Mouse (Mus musculus) liver, adult 2 months (tissue): ENCODE measurements around the gene Ntm. TPM values are rescaled to one million over a fixed set of nuclear protein-coding genes. Genes with fewer than 3 reads are reported as not detected.
A peak's percentile ranks its signal among the peaks of the same experiment; 100 is the strongest.

Experiments
- DNase-seq: peaks from one replicate; pipeline ENCODE4 v3.0.0-alpha.2; 2011; ENCODE audit warnings: low read depth, low spot score; ENCODE audit errors: extremely low read depth
- H3K27ac ChIP-seq: fragments of 200-500 bp; replicated peaks from 2 replicates; pipeline ENCODE4 v1.5.1; 2012; ENCODE audit warnings: low read depth, mild to moderate bottlenecking, control low read depth, inconsistent platforms, low read length; ENCODE audit not compliant: insufficient read depth
- H3K27me3 ChIP-seq: fragments of 200-500 bp; 2 replicates; pipeline ENCODE4 v1.6.1; 2012; ENCODE audit warnings: mild to moderate bottlenecking, moderate library complexity, low read length, inconsistent platforms; ENCODE audit not compliant: control insufficient read depth, insufficient read depth
- H3K36me3 ChIP-seq: fragments of 200-500 bp; 2 replicates; pipeline ENCODE4 v1.6.1; 2012; ENCODE audit warnings: low read length, inconsistent platforms; ENCODE audit not compliant: control insufficient read depth, insufficient read depth
- H3K4me1 ChIP-seq: fragments of 200-500 bp; 2 replicates; pipeline ENCODE4 v1.6.1; 2011; ENCODE audit warnings: low read length; ENCODE audit not compliant: control insufficient read depth, insufficient read depth
- H3K4me3 ChIP-seq: fragments of 200-500 bp; 2 replicates; pipeline ENCODE4 v1.5.1; 2011; ENCODE audit warnings: low read depth, mild to moderate bottlenecking, control low read depth, low read length, moderate library complexity; ENCODE audit not compliant: insufficient read depth
- H3K79me2 ChIP-seq: fragments of 200-500 bp; 2 replicates; pipeline ENCODE4 v1.6.1; 2012; ENCODE audit warnings: inconsistent platforms, mild to moderate bottlenecking, low read length, moderate library complexity; ENCODE audit not compliant: control insufficient read depth, insufficient read depth
- H3K9ac ChIP-seq: fragments of 200-500 bp; 2 replicates; pipeline ENCODE4 v1.6.1; 2012; ENCODE audit warnings: low read depth, mild to moderate bottlenecking, control low read depth, inconsistent platforms, low read length
- CTCF ChIP-seq: fragments of 200-500 bp; IDR thresholded peaks from 2 replicates; pipeline ENCODE4 v1.5.1; 2011; ENCODE audit warnings: low read depth, low read length, control low read depth
- POLR2A ChIP-seq: fragments of 200-500 bp; IDR thresholded peaks from 2 replicates; pipeline ENCODE4 v1.6.1; 2011; ENCODE audit warnings: low read length, control low read depth; ENCODE audit not compliant: insufficient read depth; ENCODE audit errors: extremely low read depth
- WGBS: fragments of 180-500 bp; shearing (Covaris S2); methylation state at CpG from one replicate; pipeline ENCODE4 v1.1.7; 2018; 5-methylcytosine and 5-hydroxymethylcytosine counted together
- polyA plus RNA-seq: library from polyadenylated mRNA; depleted of rRNA; stranded (reverse); fragments of >200 nt; gene quantifications from 2 replicates; pipeline ENCODE4 v1.2.3, GENCODE M21; 2012
- total RNA-seq: library from RNA; depleted of rRNA; stranded (reverse); fragments of >200 nt; gene quantifications from 2 replicates; pipeline ENCODE4 v1.2.3, GENCODE M21; 2014

The Ntm gene
- total and polyA plus RNA-seq, 2 experiments: 2.1 to 3.2 TPM

- no peaks in the 10 kb centered on the region for H3K79me2 ChIP-seq
- no peak overlapping the region for H3K9ac ChIP-seq
- no peaks in the 10 kb centered on the region for H3K27me3 ChIP-seq
- no peak overlapping the region for H3K4me3 ChIP-seq
- no peak for TF ChIP-seq POLR2A
- TF ChIP-seq CTCF: no peak
- no peak overlapping the region for H3K27ac ChIP-seq
- WGBS: 68% methylated on average over 9 of the region's 9 CpGs
- DNase-seq: no peak
- H3K36me3 ChIP-seq: no peaks in the 10 kb centered on the region
- no peaks in the 10 kb centered on the region for H3K4me1 ChIP-seq
Measured at GRCm38 (mm10) chr9:29738835-29739526, 224.0 kb downstream of the Ntm start.

DNA sequence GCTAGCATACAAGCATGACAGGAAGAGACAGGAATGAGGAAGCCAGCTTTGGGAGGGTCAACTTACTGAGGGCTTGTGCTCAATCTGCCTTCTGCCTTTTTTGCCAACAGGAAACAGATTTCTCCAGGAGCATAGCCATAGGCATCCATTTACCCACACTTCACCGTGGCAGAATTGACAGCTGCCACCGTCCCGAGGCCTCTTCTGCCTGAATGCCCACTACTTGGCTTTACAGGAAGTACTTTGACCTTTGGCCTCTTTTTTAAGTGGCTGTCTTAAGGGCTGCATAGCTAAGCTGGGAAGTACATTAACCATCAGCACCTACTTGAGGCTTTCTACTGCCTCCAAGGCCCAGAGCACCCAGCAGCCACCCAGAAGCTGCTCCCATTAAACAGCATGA is 226.9 kb downstream of the Ntm start:
- TF ChIP-seq POLR2A (no peak), CTCF (no peak)

GRCm38 (mm10) chr9:29732895-29733294 is 230.0 kb downstream of the Ntm start:
- Histone ChIP-seq H3K79me2 (no peaks in the 10 kb centered on the region), H3K4me1 (no peaks in the 10 kb centered on the region), H3K27ac (no peak overlapping the region), H3K27me3 (no peaks in the 10 kb centered on the region), H3K9ac (no peak overlapping the region), H3K36me3 (no peaks in the 10 kb centered on the region), H3K4me3 (no peak overlapping the region)
- 81% methylated on average over 3 of the region's 3 CpGs for WGBS
- TF ChIP-seq POLR2A (no peak), CTCF (no peak)
- DNase-seq: no peak

More for the DNA sequence above, 226.9 kb downstream of the Ntm start:
- Histone ChIP-seq H3K27me3 (no peaks in the 10 kb centered on the region), H3K4me1 (no peaks in the 10 kb centered on the region), H3K27ac (no peak overlapping the region), H3K4me3 (no peak overlapping the region), H3K36me3 (no peaks in the 10 kb centered on the region), H3K79me2 (no peaks in the 10 kb centered on the region), H3K9ac (no peak overlapping the region)
- DNase-seq: no peak
- WGBS: 44% methylated on average over 3 of the region's 3 CpGs

DNA sequence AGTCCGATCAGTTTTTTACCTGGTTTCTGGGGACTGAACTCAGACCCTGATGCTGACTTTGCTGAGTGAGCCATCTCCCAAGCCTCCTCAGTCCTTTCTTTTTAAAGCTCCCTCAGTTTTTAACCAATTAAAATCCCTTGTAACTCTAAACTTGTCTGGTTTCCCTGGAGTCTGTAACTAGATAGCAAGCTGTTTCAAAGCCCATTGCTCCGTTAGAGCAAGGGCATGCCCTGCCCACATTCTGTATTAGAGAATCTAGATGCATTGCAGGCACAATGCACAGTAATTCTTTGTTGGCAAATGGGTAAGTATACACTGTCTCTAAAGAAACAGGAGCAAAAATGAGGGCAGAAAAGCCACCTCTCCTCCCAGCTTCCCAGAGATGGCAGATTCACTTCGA is 231.3 kb downstream of the Ntm start:
- no peaks in the 10 kb centered on the region for H3K79me2 ChIP-seq
- no peaks in the 10 kb centered on the region for H3K27me3 ChIP-seq
- no peaks in the 10 kb centered on the region for H3K4me1 ChIP-seq
- no peak overlapping the region for H3K9ac ChIP-seq
- H3K36me3 ChIP-seq: no peaks in the 10 kb centered on the region
- H3K4me3 ChIP-seq: no peak overlapping the region
- DNase-seq: no peak
- WGBS: 68% methylated on average over 3 of the region's 3 CpGs
- H3K27ac ChIP-seq: no peak overlapping the region
- TF ChIP-seq POLR2A (no peak), CTCF (no peak)

- Histone ChIP-seq H3K27me3 (no peaks in the 10 kb centered on the region), H3K4me3 (no peak overlapping the region), H3K27ac (no peak overlapping the region), H3K36me3 (no peaks in the 10 kb centered on the region), H3K9ac (no peak overlapping the region), H3K4me1 (no peaks in the 10 kb centered on the region), H3K79me2 (no peaks in the 10 kb centered on the region)
- peak; percentile 22 for DNase-seq
- TF ChIP-seq CTCF (no peak), POLR2A (no peak)
- WGBS: 79% methylated on average over 19 of the region's 19 CpGs
Measured at GRCm38 (mm10) chr9:29727540-29728432, 235.2 kb downstream of the Ntm start.

GRCm38 (mm10) chr9:29721461-29721860 is 241.5 kb downstream of the Ntm start:
- no peak for TF ChIP-seq CTCF
- Histone ChIP-seq H3K27ac (no peak overlapping the region), H3K27me3 (no peaks in the 10 kb centered on the region), H3K4me1 (no peaks in the 10 kb centered on the region), H3K4me3 (no peak overlapping the region), H3K36me3 (no peaks in the 10 kb centered on the region), H3K79me2 (no peaks in the 10 kb centered on the region), H3K9ac (no peak overlapping the region)
- WGBS: 27% methylated on average over 1 of the region's 1 CpGs
- DNase-seq: no peak
